In the genomic region with DNA sequence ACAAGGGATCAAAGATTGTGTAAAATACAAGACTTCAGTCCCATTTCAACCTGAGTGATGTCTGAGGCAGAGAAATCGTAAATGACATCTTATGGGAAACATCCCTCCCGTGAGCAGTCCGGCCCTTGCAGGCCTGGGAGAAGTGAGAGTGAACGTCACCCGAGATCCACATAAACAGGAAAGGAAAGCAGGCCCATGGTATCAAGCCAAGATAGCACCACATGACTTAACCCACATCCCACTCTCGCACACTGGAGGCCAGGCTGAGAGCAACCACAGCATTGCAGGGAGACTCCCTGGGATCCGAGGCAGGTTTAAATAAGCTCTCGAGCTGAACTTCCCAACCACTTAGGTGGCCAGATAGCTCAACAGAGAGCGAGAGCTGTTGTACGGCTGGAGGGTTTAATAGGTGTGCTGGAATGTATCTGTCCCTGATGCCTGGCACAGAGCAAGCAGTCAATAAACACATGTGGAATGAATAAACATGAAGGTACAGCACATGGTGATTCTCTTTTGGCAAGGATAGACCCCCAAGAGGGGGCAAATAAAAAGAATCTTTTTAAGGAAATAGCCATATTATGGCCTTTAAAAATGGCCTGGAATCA, we compare ENCODE assay signal across 18 mouse cellular contexts.
DNase-seq lines count a peak whose midpoint lies in the region; ATAC-seq and TF ChIP-seq lines count a peak whose summit lies in the region.
"Had no signal": no experiment of that assay in that cellular context is flagged by ENCODE, and none has a peak within 500 bp of the region (broad histone marks: within the 10 kb centered on the region; RNA-seq: fewer than 3 reads in every experiment).

No protein-coding gene starts in this region.

- peak; percentile 27 for DNase-seq in kidney, adult 9 months
- DNase-seq in kidney, postnatal 4 days = no peak
- peak; percentile 7 for DNase-seq in NIH3T3 (ENCODE audit: low read depth)
- peak; percentile 49 for DNase-seq in limb, embryonic 14.5 days (ENCODE audit: low spot score)
- DNase-seq in layer of hippocampus, adult 9-11 months = no peak
- no peak for DNase-seq in hindbrain, postnatal 0 days (ENCODE audit: low spot score)
- DNase-seq: adrenal gland, postnatal 10 days; B cell, adult 2 months; cerebellum, adult 11 months; cerebellum, postnatal 14 days; retina, postnatal 1 day had no signal

- no peak for TF ChIP-seq POLR2A in limb, embryonic 14.5 days (IDR thresholded peaks at IDR 0.05; ENCODE audit: borderline replicate concordance, extremely low read depth, insufficient read depth, insufficient read length)

- H3K9ac ChIP-seq in embryonic facial prominence, embryonic 13.5 days = no peak overlapping the region
- no peak overlapping the region for H3K9ac ChIP-seq in limb, embryonic 14.5 days (ENCODE audit: low read depth, low read length, severe bottlenecking)
- no peak overlapping the region for H3K9ac ChIP-seq in hindbrain, postnatal 0 days (replicated peaks; ENCODE audit: low read length)
- H3K9ac ChIP-seq: forebrain, embryonic 12.5 days; heart, embryonic 12.5 days; hindbrain, embryonic 14.5 days had no signal

- H3K4me1 ChIP-seq in embryonic facial prominence, embryonic 13.5 days = peaks cover 40% of the 10 kb centered on the region
- peaks cover 13% of the 10 kb centered on the region; the same call in 1 of the 2 replicates for H3K4me1 ChIP-seq in limb, embryonic 14.5 days (ENCODE audit: control insufficient read depth, insufficient read depth, low read length)
- H3K4me1 ChIP-seq in hindbrain, postnatal 0 days (ENCODE audit: insufficient read depth, low read length) = no peaks in the 10 kb centered on the region
- H3K4me1 ChIP-seq: forebrain, embryonic 12.5 days; heart, embryonic 12.5 days; megakaryocyte, embryonic 14.5 days had no signal

- no peaks in the 10 kb centered on the region for H3K36me3 ChIP-seq in embryonic facial prominence, embryonic 13.5 days
- no peaks in the 10 kb centered on the region for H3K36me3 ChIP-seq in limb, embryonic 14.5 days (ENCODE audit: control insufficient read depth, insufficient read depth, low read length)
- H3K36me3 ChIP-seq in hindbrain, postnatal 0 days (ENCODE audit: insufficient read depth, low read length) = no peaks in the 10 kb centered on the region
- H3K36me3 ChIP-seq: forebrain, embryonic 12.5 days; heart, embryonic 12.5 days had no signal

- H3K27me3 ChIP-seq in embryonic facial prominence, embryonic 13.5 days = no peaks in the 10 kb centered on the region
- no peaks in the 10 kb centered on the region for H3K27me3 ChIP-seq in limb, embryonic 14.5 days (ENCODE audit: control insufficient read depth, insufficient read depth, low read length)
- H3K27me3 ChIP-seq in hindbrain, postnatal 0 days (ENCODE audit: insufficient read depth, low read length) = no peaks in the 10 kb centered on the region
- H3K27me3 ChIP-seq: forebrain, embryonic 12.5 days; heart, embryonic 12.5 days; megakaryocyte, embryonic 14.5 days had no signal

- WGBS in embryonic facial prominence, embryonic 13.5 days = 30% methylated on average over 10 of the region's 10 CpGs
- WGBS in limb, embryonic 14.5 days = 21% methylated on average over 10 of the region's 10 CpGs
- WGBS in hindbrain, postnatal 0 days = 82% methylated on average over 10 of the region's 10 CpGs

- no peaks in the 10 kb centered on the region for H3K9me3 ChIP-seq in embryonic facial prominence, embryonic 13.5 days
- H3K9me3 ChIP-seq in limb, embryonic 14.5 days (ENCODE audit: control insufficient read depth, low read length) = no peaks in the 10 kb centered on the region
- no peaks in the 10 kb centered on the region for H3K9me3 ChIP-seq in hindbrain, postnatal 0 days (ENCODE audit: low read length)
- H3K9me3 ChIP-seq: forebrain, embryonic 12.5 days; heart, embryonic 12.5 days; megakaryocyte, embryonic 14.5 days had no signal

- 0 out of 2 replicates have a peak, but pooled peaks have one; percentile 43 for ATAC-seq in embryonic facial prominence, embryonic 13.5 days (ENCODE audit: insufficient number of reproducible peaks, insufficient read depth, low FRiP score, low TSS enrichment, low read depth)
- peak; percentile 64 for ATAC-seq in limb, embryonic 14.5 days (ENCODE audit: low FRiP score, low read depth)
- ATAC-seq in hindbrain, postnatal 0 days = no peak
- ATAC-seq: intestine, embryonic 16.5 days; midbrain, embryonic 16.5 days had no signal

- peak overlapping the region; percentile 71 for H3K27ac ChIP-seq in embryonic facial prominence, embryonic 13.5 days
- H3K27ac ChIP-seq in limb, embryonic 14.5 days (replicated peaks; ENCODE audit: low read depth, low read length) = no peak overlapping the region
- H3K27ac ChIP-seq in hindbrain, postnatal 0 days = no peak overlapping the region
- H3K27ac ChIP-seq: forebrain, embryonic 12.5 days; hindbrain, embryonic 14.5 days had no signal

- H3K4me3 ChIP-seq in embryonic facial prominence, embryonic 13.5 days = no peak overlapping the region
- H3K4me3 ChIP-seq in limb, embryonic 14.5 days (replicated peaks; ENCODE audit: low read length) = no peak overlapping the region
- H3K4me3 ChIP-seq in hindbrain, postnatal 0 days (ENCODE audit: low read length) = no peak overlapping the region
- H3K4me3 ChIP-seq: forebrain, embryonic 12.5 days; heart, embryonic 12.5 days; megakaryocyte, embryonic 14.5 days had no signal

- H3K4me2 ChIP-seq in embryonic facial prominence, embryonic 13.5 days = no peak overlapping the region
- H3K4me2 ChIP-seq in limb, embryonic 14.5 days (replicated peaks; ENCODE audit: low read depth, low read length, severe bottlenecking) = no peak overlapping the region
- H3K4me2 ChIP-seq in hindbrain, postnatal 0 days (ENCODE audit: low read depth, low read length) = no peak overlapping the region
- H3K4me2 ChIP-seq: forebrain, embryonic 12.5 days; heart, embryonic 12.5 days; hindbrain, embryonic 14.5 days had no signal

- no peak for TF ChIP-seq CTCF in hindbrain, postnatal 0 days (IDR thresholded peaks at IDR 0.05; ENCODE audit: low read depth)

Comparison
In these comparisons a context has a peak if more than half of its experiments do, and no peak if none do; other contexts are left out.
1. DNase-seq: peak in kidney, adult 9 months (single experiment), NIH3T3 (single experiment) and limb, embryonic 14.5 days (single experiment); none in kidney, postnatal 4 days (0 of 2), layer of hippocampus, adult 9-11 months (single experiment) and hindbrain, postnatal 0 days (single experiment).